Mouse (Mus musculus) stomach, postnatal 0 days (tissue): ENCODE data around the gene Rtl5.

Experiments
- CTCF ChIP-seq: IDR thresholded peaks from 2 replicates; pipeline ENCODE4 v1.5.1; 2016; ENCODE audit warnings: antibody characterized with exemption, low read depth, mild to moderate bottlenecking, moderate library complexity
- EP300 ChIP-seq: optimal IDR thresholded peaks from 2 replicates; pipeline ENCODE3; 2016; ENCODE audit warnings: antibody characterized with exemption

DNA sequence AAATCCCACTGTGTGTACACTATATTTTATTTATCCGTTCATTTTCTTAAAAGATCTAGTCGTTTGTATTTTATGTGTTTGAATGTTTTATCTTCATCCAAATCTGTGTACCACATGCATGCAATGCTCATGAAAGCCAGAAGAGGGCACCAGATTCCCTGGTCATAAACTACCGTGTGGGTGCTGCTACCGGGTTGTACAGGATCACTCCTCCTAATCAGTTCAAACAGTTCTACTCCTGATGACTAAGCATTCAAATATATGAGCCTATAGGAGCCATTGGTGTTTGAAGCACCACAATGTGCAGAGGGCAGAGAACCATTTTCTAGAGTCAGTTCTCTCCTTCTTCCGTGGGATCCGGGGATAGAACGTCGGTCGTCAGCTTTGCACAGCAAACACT, 11.7 kb downstream of the Rtl5 start:
- no peak for TF ChIP-seq EP300
- peak; percentile 68 for TF ChIP-seq CTCF
